Mouse (Mus musculus) bone marrow macrophage, adult 2 months (primary cell): ENCODE measurements at regions not wholly inside any gene's neighbourhood (a gene's known extent, or its start where the extent isn't known, plus 50 kb on each side); places are given as distances from the start of the nearest gene placed in this dataset.

Experiments
- CTCF ChIP-seq: IDR thresholded peaks from 2 replicates; pipeline ENCODE4 v1.5.1; 2012; ENCODE audit warnings: low read depth, mild to moderate bottlenecking, low read length, moderate library complexity
- POLR2A ChIP-seq: IDR thresholded peaks from 2 replicates; pipeline ENCODE4 v1.6.1; 2012; ENCODE audit warnings: mild to moderate bottlenecking, low read depth, low read length, borderline replicate concordance

DNA sequence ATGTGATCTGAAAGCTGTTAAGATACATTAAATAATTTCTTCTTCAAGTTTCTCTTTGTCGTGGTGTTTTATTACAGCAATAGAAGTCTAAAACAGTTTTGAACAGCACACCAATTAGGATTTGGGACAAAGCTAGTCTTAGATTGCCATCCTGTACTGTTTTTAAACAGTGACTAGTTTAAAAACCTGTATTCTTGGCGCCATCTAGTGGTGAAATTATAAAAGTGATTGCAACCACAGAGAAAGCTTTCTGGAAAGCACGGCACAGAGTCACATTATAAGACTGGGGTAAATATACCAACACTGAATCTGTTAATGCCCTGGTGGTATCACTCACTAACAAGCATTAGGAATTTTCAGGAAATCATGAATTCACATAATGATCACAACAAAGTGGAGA lies 339.3 kb downstream of the Hace1 start:
- TF ChIP-seq CTCF (no peak), POLR2A (no peak)
